Mouse (Mus musculus) subcutaneous adipose tissue, adult 2 months (tissue): ENCODE results near the gene Gnb2. TPM values are rescaled to one million over a fixed set of nuclear protein-coding genes. Genes with fewer than 3 reads are reported as not detected.

Experiments used
- polyA plus RNA-seq: library from polyadenylated mRNA; depleted of rRNA; stranded (reverse); fragments of >200 nt; gene quantifications from 2 replicates; pipeline ENCODE4 v1.2.3, GENCODE M21; 2012; ENCODE audit warnings: low replicate concordance; rRNA removed

Gnb2 gene
- polyA plus RNA-seq: 882 and 932 TPM in 2 replicates

DNA sequence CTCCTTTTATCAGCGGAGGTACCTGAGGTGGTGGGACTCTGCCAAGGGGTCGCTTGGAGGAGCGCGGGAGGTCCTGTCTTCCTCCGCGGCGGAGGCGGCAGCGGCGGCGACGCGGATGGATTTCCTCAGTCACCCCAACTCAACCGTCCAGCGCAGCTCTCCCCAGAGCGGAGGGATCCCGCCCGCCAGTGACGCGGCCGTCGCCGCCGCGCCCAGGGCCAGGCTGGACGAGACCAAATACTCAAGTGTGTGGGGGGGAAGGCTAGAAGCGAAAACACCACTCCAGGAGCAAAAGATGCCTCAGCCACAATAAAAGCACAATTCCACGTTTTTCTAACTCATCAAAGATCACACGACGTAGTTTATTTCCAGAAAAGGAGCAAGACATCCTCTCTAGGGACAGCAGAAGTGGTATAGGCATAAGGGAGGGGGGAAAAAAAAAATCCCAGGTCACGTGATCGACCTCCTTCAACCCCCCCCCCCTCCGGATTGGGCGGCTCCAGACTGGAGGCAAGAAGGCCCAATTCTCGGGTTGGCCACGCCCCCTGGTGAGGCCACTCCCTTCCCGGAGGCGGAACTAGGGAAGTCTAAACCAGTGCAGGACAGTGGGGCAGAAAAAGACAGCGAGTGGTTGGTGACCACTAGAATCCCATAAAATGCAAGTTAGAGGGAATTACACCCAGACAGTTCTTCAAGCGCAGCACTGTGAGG, at the start of gene Gnb2, which contains the start of gene Epo:
Gene Gnb2 (minus strand): TSS at position 394 of the 711 bp plus-strand sequence.
Gene Epo (minus strand): TSS at position 126 of the 711 bp plus-strand sequence.

DNA sequence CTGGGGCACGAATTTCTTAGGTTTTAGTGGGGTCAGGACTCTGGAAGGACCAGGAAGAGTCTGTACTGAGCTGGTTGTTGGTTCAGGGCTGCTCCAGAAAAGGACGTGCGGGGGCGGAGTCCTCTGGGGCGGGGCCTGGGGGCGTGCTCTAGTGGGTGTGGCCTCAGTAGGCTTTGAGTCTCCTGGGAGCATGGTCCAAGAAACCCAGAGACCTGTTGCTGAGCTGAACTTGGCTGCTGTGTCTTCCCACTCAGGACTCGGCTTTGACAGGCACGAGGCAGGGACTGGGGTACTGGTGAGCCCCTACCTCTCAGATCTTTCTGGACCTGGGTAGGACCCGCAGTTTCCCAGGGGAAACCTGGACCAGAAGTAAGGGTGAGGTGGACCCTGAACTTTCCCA, 36.4 kb upstream of the Gnb2 start, which contains the start of gene Tfr2:
Gene Tfr2 (plus strand): TSS at position 176 of the 400 bp plus-strand sequence.

GRCm38 (mm10) chr5:137553411-137553837, 20.1 kb upstream of the Gnb2 start, which contains the start of gene Actl6b:
Gene Actl6b, plus strand, starts transcription at chr5:137553517.

GRCm38 (mm10) chr5:137518436-137518835, 14.9 kb downstream of the Gnb2 start, which contains the start of gene Gigyf1:
Gene Gigyf1, plus strand, starts transcription at chr5:137518548.

DNA sequence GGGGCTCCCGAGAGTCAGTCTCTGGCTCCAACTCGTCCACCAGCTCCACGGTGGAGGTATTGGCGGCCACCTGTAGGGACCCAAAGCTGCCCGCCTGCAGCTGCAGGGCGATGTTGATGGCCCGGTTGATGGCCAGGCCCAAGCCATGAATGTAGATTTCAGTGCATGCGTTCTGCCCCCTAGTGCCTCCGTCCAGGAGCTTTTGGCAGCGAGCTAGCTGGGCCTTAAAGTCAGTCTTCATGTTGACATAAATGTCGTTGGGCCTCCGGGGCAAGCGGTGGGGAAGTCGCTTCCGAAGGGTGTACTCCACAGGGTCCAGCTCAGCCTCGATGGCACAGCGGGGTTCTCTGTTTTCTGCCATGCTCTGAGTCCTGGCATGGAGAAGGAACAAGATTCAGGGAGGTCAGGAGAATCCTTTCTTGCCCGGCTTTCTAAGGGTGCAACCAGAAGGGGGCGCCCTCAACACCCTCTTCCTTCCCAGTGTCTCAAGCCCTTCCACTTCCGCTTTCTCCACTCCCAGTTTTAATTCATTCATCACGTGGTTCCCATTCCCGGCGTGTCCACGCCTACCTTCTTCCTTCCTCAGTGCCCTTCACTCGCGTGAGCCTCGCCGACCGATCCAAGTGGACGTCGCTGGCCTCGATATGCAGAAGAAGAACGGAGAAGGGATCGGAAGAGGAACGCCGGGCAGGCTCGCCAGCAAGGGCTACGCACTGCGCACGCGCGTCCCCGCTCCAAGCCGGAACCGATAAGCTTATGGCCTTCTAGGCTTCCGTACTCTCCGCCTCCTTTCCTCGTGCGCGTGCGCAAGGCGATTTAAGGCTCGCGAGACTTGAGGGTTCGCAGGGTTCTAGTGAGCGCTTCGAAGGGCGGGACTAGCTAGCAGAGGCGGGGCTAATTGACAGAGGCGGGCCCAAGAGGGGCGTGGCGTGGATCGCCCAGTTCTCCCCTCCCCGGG, 31.3 kb downstream of the Gnb2 start, which contains the start of gene Pop7:
Gene Pop7 (minus strand): TSS at position 810 of the 958 bp plus-strand sequence.

Other genes starting within 250 kb of the Gnb2 start
- 2.0 and 2.2 TPM in 2 replicates for gene Ache, start 246.0 kb downstream of the Gnb2 start, polyA plus RNA-seq
- 10.1 TPM in 2 replicates for gene Ufsp1, start 238.9 kb downstream of the Gnb2 start, polyA plus RNA-seq
- 95.3 and 209 TPM in 2 replicates for gene Srrt, start 225.8 kb downstream of the Gnb2 start, polyA plus RNA-seq
- 58.7 and 109 TPM in 2 replicates for gene Trip6, start 219.1 kb downstream of the Gnb2 start, polyA plus RNA-seq
- 19.7 and 28.1 TPM in 2 replicates for gene Slc12a9, start 199.9 kb downstream of the Gnb2 start, polyA plus RNA-seq
- 51.9 and 77.0 TPM in 2 replicates for gene Ephb4, start 183.4 kb downstream of the Gnb2 start, polyA plus RNA-seq
- 0.19 and 0.31 TPM in 2 replicates for gene Zan, start 56.4 kb downstream of the Gnb2 start, polyA plus RNA-seq
- gene Pop7, start 31.0 kb downstream of the Gnb2 start, polyA plus RNA-seq: 36.0 and 53.4 TPM in 2 replicates
- 25.9 and 42.7 TPM in 2 replicates for gene Gigyf1, start 15.0 kb downstream of the Gnb2 start, polyA plus RNA-seq
- gene Epo, start 268 bp downstream of the Gnb2 start, polyA plus RNA-seq: not detected in 2 replicates
- gene Actl6b, start 20.0 kb upstream of the Gnb2 start, polyA plus RNA-seq: 0.14 and 1.6 TPM in 2 replicates
- 5.8 and 25.3 TPM in 2 replicates for gene Tfr2, start 36.3 kb upstream of the Gnb2 start, polyA plus RNA-seq
- gene Mospd3, start 67.5 kb upstream of the Gnb2 start, polyA plus RNA-seq: 85.2 and 108 TPM in 2 replicates
- gene Pcolce, start 80.3 kb upstream of the Gnb2 start, polyA plus RNA-seq: 140 and 168 TPM in 2 replicates
- gene Fbxo24, start 95.5 kb upstream of the Gnb2 start, polyA plus RNA-seq: 0.71 and 0.79 TPM in 2 replicates
- gene Lrch4, start 95.6 kb upstream of the Gnb2 start, polyA plus RNA-seq: 37.2 and 60.0 TPM in 2 replicates
- gene Gm20605, start 95.7 kb upstream of the Gnb2 start, polyA plus RNA-seq: 14.9 and 32.2 TPM in 2 replicates
- 60.1 and 83.8 TPM in 2 replicates for gene Sap25, start 107.8 kb upstream of the Gnb2 start, polyA plus RNA-seq
- 29.5 and 86.2 TPM in 2 replicates for gene Irs3, start 112.2 kb upstream of the Gnb2 start, polyA plus RNA-seq
- gene Agfg2, start 151.2 kb upstream of the Gnb2 start, polyA plus RNA-seq: 32.7 and 54.1 TPM in 2 replicates
- gene Nyap1, start 208.1 kb upstream of the Gnb2 start, polyA plus RNA-seq: 0.77 and 4.9 TPM in 2 replicates
- 77.4 and 106 TPM in 2 replicates for gene Tsc22d4, start 212.2 kb upstream of the Gnb2 start, polyA plus RNA-seq
- gene Ppp1r35, start 245.3 kb upstream of the Gnb2 start, polyA plus RNA-seq: 24.9 and 28.3 TPM in 2 replicates